Mouse (Mus musculus): ENCODE results near the gene Fam69a. TPM values are rescaled to one million over a fixed set of nuclear protein-coding genes. Genes with fewer than 3 reads are reported as not detected.

Fam69a gene
- polyA plus RNA-seq, 1 experiment: 13.5 TPM

DNA sequence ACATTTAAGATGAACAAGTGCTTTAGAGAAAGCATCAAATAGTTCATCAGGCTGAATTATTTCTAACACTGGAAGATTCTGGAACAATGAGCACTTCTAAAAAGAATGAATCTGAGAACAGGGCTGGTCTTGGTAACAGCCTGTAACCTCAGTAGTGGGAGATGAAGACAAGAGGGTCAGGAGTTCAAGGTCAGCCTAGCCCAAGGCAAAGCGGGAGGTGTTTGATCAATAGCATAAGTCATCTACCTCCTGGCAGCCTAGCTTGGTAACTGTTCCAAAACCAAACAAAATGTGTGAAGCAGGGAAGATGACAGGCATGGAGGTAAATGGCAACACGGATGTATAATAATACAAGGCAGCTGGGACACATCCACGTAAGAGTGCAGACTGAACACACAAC lies 122.9 kb downstream of the Fam69a start:
- Histone ChIP-seq H3K4me3 (replicated peaks; ENCODE audit: control insufficient read depth, low read depth, low read length) (no peak overlapping the region), H3K27ac (ENCODE audit: control insufficient read depth, insufficient read depth, low read depth, low read length, poor library complexity) (no peak overlapping the region), H3K4me1 (ENCODE audit: control insufficient read depth, insufficient read depth, low read length) (peaks cover 3% of the 10 kb centered on the region; the same call in 1 of the 2 replicates)
- 96% methylated on average over 3 of the region's 3 CpGs for WGBS
- TF ChIP-seq CTCF (IDR thresholded peaks at IDR 0.05; ENCODE audit: control insufficient read depth, insufficient read depth, low read length) (no peak), POLR2A (IDR thresholded peaks at IDR 0.05; ENCODE audit: borderline replicate concordance, control insufficient read depth, low read depth, low read length) (no peak)

DNA sequence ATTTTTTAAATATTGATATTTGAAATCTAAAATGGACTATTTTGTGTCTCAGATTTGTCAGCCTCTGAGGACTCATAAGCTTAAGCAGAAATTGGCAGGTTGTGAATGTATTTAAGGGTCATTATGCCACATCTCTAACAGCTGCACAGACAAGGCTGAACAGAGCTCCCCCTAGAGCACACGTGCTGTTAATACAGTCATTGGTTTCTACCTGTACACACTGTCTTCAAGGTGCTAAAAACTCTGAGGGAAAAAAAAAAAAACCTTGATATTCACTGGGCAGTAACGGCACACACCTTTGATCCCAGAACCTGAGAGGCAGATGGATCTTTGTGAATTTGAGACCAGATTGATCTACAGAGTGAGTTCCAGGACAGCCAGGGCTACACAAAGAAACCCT lies 127.9 kb downstream of the Fam69a start:
- no peak for TF ChIP-seq POLR2A (IDR thresholded peaks at IDR 0.05; ENCODE audit: borderline replicate concordance, control insufficient read depth, low read depth, low read length)
- peak; percentile 48 for TF ChIP-seq CTCF (IDR thresholded peaks at IDR 0.05; ENCODE audit: control insufficient read depth, insufficient read depth, low read length)
- Histone ChIP-seq H3K4me1 (ENCODE audit: control insufficient read depth, insufficient read depth, low read length) (no peaks in the 10 kb centered on the region; the same call in 1 of the 2 replicates), H3K27ac (ENCODE audit: control insufficient read depth, insufficient read depth, low read depth, low read length, poor library complexity) (no peak overlapping the region), H3K4me3 (replicated peaks; ENCODE audit: control insufficient read depth, low read depth, low read length) (no peak overlapping the region)
- WGBS: 48% methylated on average over 2 of the region's 2 CpGs

Other genes with a start within 250 kb of the Fam69a start
- not detected in 2 replicates for gene Ube2d2b, start 157.0 kb downstream of the Fam69a start, polyA plus RNA-seq (2011; ENCODE audit: insufficient read depth, insufficient read length, low replicate concordance, missing spikeins)
- 48.1 and 50.0 TPM in 2 replicates for gene Evi5, start 112.0 kb downstream of the Fam69a start, polyA plus RNA-seq (2011; ENCODE audit: insufficient read depth, insufficient read length, low replicate concordance, missing spikeins)
- gene Rpl5, start 86.6 kb downstream of the Fam69a start, polyA plus RNA-seq (2011; ENCODE audit: insufficient read depth, insufficient read length, low replicate concordance, missing spikeins): 31.5 and 104 TPM in 2 replicates
- 15.4 and 30.0 TPM in 2 replicates for gene Mtf2, start 78.6 kb upstream of the Fam69a start, polyA plus RNA-seq (2011; ENCODE audit: insufficient read depth, insufficient read length, low replicate concordance, missing spikeins)
- gene Tmed5, start 145.5 kb upstream of the Fam69a start, polyA plus RNA-seq (2011; ENCODE audit: insufficient read depth, insufficient read length, low replicate concordance, missing spikeins): 4.2 and 5.1 TPM in 2 replicates
- gene Ccdc18, start 145.8 kb upstream of the Fam69a start, polyA plus RNA-seq (2011; ENCODE audit: insufficient read depth, insufficient read length, low replicate concordance, missing spikeins): 7.3 and 12.5 TPM in 2 replicates